Mouse (Mus musculus) stomach, embryonic 14.5 days (tissue): ENCODE data around the gene Gm26741. TPM values are rescaled to one million over a fixed set of nuclear protein-coding genes. Genes with fewer than 3 reads are reported as not detected.
"Not testable (repeated sequence)": the region's sequence is repeated elsewhere in the genome, so short reads cannot be mapped to it uniquely, and the experiment has no call there.

ENCODE experiments used
- ATAC-seq: fragments of 200-750 bp; cut with Nextera tagmentation; 2 replicates; pipeline ENCODE4 v1.8.0; 2017; ENCODE audit warnings: low read depth, moderate TSS enrichment; ENCODE audit not compliant: insufficient number of reproducible peaks, insufficient read depth, low FRiP score
- H3K27ac ChIP-seq: fragments of 300-500 bp; sonication (generic); 2 replicates; pipeline ENCODE4 v1.5.1; 2014; ENCODE audit warnings: mild to moderate bottlenecking, low read length, moderate library complexity, mixed read lengths
- H3K27me3 ChIP-seq: fragments of 300-500 bp; sonication (generic); 2 replicates; pipeline ENCODE4 v1.6.1; 2014; ENCODE audit warnings: low read length, control low read depth, mixed read lengths; ENCODE audit not compliant: control insufficient read depth, insufficient read depth
- H3K36me3 ChIP-seq: fragments of 300-500 bp; sonication (generic); 2 replicates; pipeline ENCODE4 v1.6.1; 2014; ENCODE audit warnings: mild to moderate bottlenecking, control low read depth, low read length, moderate library complexity, mixed read lengths; ENCODE audit not compliant: control insufficient read depth, insufficient read depth
- H3K4me1 ChIP-seq: fragments of 300-500 bp; sonication (generic); 2 replicates; pipeline ENCODE4 v1.6.1; 2014; ENCODE audit warnings: low read length, control low read depth, mixed read lengths; ENCODE audit not compliant: control insufficient read depth, insufficient read depth
- H3K4me2 ChIP-seq: fragments of 300-500 bp; sonication (generic); replicated peaks from 2 replicates; pipeline ENCODE4 v1.6.1; 2014; ENCODE audit warnings: low read depth, low read length, control low read depth
- H3K4me3 ChIP-seq: fragments of 300-500 bp; sonication (generic); 2 replicates; pipeline ENCODE4 v1.5.1; 2014; ENCODE audit warnings: low read depth, low read length, control low read depth
- H3K9ac ChIP-seq: fragments of 300-500 bp; sonication (generic); replicated peaks from 2 replicates; pipeline ENCODE4 v1.6.1; 2014; ENCODE audit warnings: low read depth, mild to moderate bottlenecking, control low read depth, low read length, moderate library complexity, mixed read lengths
- H3K9me3 ChIP-seq: fragments of 300-500 bp; sonication (generic); 2 replicates; pipeline ENCODE4 v1.6.1; 2016; ENCODE audit warnings: low read depth, low read length, control low read depth; ENCODE audit not compliant: control insufficient read depth
- WGBS: fragments of 180-500 bp; shearing (Covaris S2); extraction: QIAGEN DNeasy Blood & Tissue Kit; methylation state at CpG from one replicate; pipeline ENCODE4 v1.1.7; 2014; 5-methylcytosine and 5-hydroxymethylcytosine counted together
- polyA plus RNA-seq: library from polyadenylated mRNA; unstranded; fragments of >200 nt; fragmentation: Nextera tagmentation; extraction: Ambion mirVana; gene quantifications from 2 replicates; pipeline ENCODE4 v1.2.1, GENCODE M21; 2014

The Gm26741 gene
- not detected in 2 replicates for polyA plus RNA-seq

- H3K4me1 ChIP-seq = no peaks in the 10 kb centered on the region
- H3K9ac ChIP-seq = no peak within 1 kb of the TSS
- no peak within 1 kb of the TSS for H3K4me2 ChIP-seq
- 89% methylated on average over 2 of the region's 2 CpGs for WGBS
- H3K27ac ChIP-seq = no peak within 1 kb of the TSS
- no peaks in the 10 kb centered on the region for H3K27me3 ChIP-seq
- H3K36me3 ChIP-seq = peaks cover 5% of the 10 kb centered on the region; the same call in 1 of the 2 replicates
- H3K9me3 ChIP-seq = no peaks in the 10 kb centered on the region
- H3K4me3 ChIP-seq = no peak within 1 kb of the TSS
- no peak for ATAC-seq
Measured at GRCm38 (mm10) chr10:52358467-52358866, at the start of gene Gm26741. Gene Gm26741 (plus strand): TSS chr10:52358767.

- WGBS = 67% methylated on average over 8 of the region's 8 CpGs
- H3K4me3 ChIP-seq = no peak overlapping the region
- no peak overlapping the region for H3K27ac ChIP-seq
- H3K9ac ChIP-seq = no peak overlapping the region
- H3K36me3 ChIP-seq = peaks cover 9% of the 10 kb centered on the region; the same call in 1 of the 2 replicates
- H3K4me2 ChIP-seq = no peak overlapping the region
- no peaks in the 10 kb centered on the region for H3K4me1 ChIP-seq
- ATAC-seq = no peak
- H3K27me3 ChIP-seq = no peaks in the 10 kb centered on the region
- H3K9me3 ChIP-seq = no peaks in the 10 kb centered on the region
Measured at GRCm38 (mm10) chr10:52309196-52309595, 49.4 kb upstream of the Gm26741 start.

DNA sequence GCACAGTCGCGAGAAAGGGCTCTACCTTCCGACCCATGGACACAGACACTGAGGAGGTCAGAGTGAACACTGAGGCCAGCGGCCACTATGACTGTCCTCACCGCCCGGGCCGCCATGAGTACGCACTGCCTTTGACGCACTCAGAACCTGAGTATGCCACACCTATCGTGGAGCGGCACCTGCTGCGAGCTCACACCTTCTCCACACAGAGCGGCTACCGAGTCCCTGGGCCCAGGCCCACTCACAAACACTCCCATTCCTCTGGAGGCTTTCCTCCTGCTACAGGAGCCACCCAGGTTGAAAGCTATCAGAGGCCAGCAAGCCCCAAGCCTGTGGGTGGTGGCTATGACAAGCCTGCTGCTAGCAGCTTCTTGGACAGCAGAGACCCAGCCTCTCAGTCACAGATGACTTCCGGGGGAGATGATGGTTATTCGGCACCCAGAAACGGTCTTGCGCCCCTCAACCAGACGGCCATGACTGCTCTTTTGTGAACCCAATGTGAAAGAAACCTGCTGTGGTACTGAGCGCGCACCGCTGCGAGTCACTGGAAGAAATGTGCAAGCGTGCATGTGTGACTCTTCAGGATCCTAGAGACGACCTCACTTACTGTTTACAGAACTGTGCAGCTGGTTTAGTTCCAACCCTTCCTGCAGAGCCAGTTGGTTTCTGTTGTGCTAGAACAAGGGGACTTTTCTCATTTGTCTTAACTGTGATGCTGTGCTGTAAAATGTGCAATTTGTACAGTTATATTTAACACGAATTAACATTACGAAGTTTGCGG lies 38.9 kb upstream of the Gm26741 start:
- WGBS = 83% methylated on average over 28 of the region's 28 CpGs
- H3K27me3 ChIP-seq = no peaks in the 10 kb centered on the region
- H3K9me3 ChIP-seq = no peaks in the 10 kb centered on the region
- peak; percentile 37; the same call in 1 of the 2 replicates for ATAC-seq
- no peak overlapping the region for H3K4me3 ChIP-seq
- H3K4me2 ChIP-seq = no peak overlapping the region
- H3K9ac ChIP-seq = no peak overlapping the region
- no peak overlapping the region for H3K27ac ChIP-seq
- H3K36me3 ChIP-seq = peaks cover 15% of the 10 kb centered on the region
- no peaks in the 10 kb centered on the region for H3K4me1 ChIP-seq

- WGBS = 90% methylated on average over 3 of the region's 3 CpGs
- Histone ChIP-seq H3K27ac (no peak overlapping the region), H3K9ac (no peak overlapping the region), H3K4me2 (no peak overlapping the region), H3K9me3 (no peaks in the 10 kb centered on the region), H3K36me3 (peaks cover 12% of the 10 kb centered on the region), H3K27me3 (no peaks in the 10 kb centered on the region), H3K4me3 (no peak overlapping the region), H3K4me1 (no peaks in the 10 kb centered on the region)
- no peak for ATAC-seq
Measured at GRCm38 (mm10) chr10:52321918-52322317, 36.6 kb upstream of the Gm26741 start.

- Histone ChIP-seq H3K9ac (no peak overlapping the region), H3K27ac (no peak overlapping the region), H3K4me1 (no peaks in the 10 kb centered on the region), H3K4me2 (no peak overlapping the region), H3K9me3 (no peaks in the 10 kb centered on the region), H3K27me3 (no peaks in the 10 kb centered on the region), H3K4me3 (no peak overlapping the region), H3K36me3 (no peaks in the 10 kb centered on the region)
- 3% methylated on average over 1 of the region's 1 CpGs for WGBS
- ATAC-seq = no peak
Measured at GRCm38 (mm10) chr10:52331007-52331406, 27.6 kb upstream of the Gm26741 start.

GRCm38 (mm10) chr10:52343324-52343723 lies 15.2 kb upstream of the Gm26741 start:
- H3K9ac ChIP-seq, H3K4me1 ChIP-seq, H3K9me3 ChIP-seq, H3K4me2 ChIP-seq, H3K27me3 ChIP-seq, H3K4me3 ChIP-seq, H3K27ac ChIP-seq, ATAC-seq: not testable (repeated sequence)
- H3K36me3 ChIP-seq = peaks cover 29% of the 10 kb centered on the region
- WGBS = 97% methylated on average over 4 of the region's 4 CpGs

- Histone ChIP-seq H3K4me3 (no peak overlapping the region), H3K4me2 (no peak overlapping the region), H3K27ac (no peak overlapping the region), H3K9me3 (no peaks in the 10 kb centered on the region), H3K4me1 (no peaks in the 10 kb centered on the region), H3K27me3 (no peaks in the 10 kb centered on the region), H3K9ac (no peak overlapping the region), H3K36me3 (peaks cover 31% of the 10 kb centered on the region)
- ATAC-seq = no peak
- WGBS = 81% methylated on average over 9 of the region's 9 CpGs
Measured at GRCm38 (mm10) chr10:52353184-52353583, 5.4 kb upstream of the Gm26741 start.

- H3K27ac ChIP-seq = no peak overlapping the region
- WGBS = 98% methylated on average over 4 of the region's 4 CpGs
- no peaks in the 10 kb centered on the region for H3K4me1 ChIP-seq
- no peak overlapping the region for H3K9ac ChIP-seq
- no peak for ATAC-seq
- peaks cover 2% of the 10 kb centered on the region; the same call in 1 of the 2 replicates for H3K36me3 ChIP-seq
- no peaks in the 10 kb centered on the region for H3K9me3 ChIP-seq
- H3K4me2 ChIP-seq = no peak overlapping the region
- no peak overlapping the region for H3K4me3 ChIP-seq
- H3K27me3 ChIP-seq = no peaks in the 10 kb centered on the region
Measured at GRCm38 (mm10) chr10:52360241-52360735, 1.7 kb downstream of the Gm26741 start.
